Mouse (Mus musculus): ENCODE data around the gene Gm17359. TPM values are rescaled to one million over a fixed set of nuclear protein-coding genes. Genes with fewer than 3 reads are reported as not detected.

The Gm17359 gene
- polyA plus RNA-seq, 1 experiment from 2014 or later: 0.10 TPM

- H3K27me3 ChIP-seq (replicated peaks; ENCODE audit: low read depth, poor library complexity, severe bottlenecking): no peaks in the 10 kb centered on the region
- no peak overlapping the region for H3K27ac ChIP-seq (replicated peaks)
- H3K4me3 ChIP-seq: no peak overlapping the region
- H3K4me1 ChIP-seq: peaks cover 47% of the 10 kb centered on the region
- 30% methylated on average over 4 of the region's 4 CpGs for WGBS
- no peaks in the 10 kb centered on the region for H3K36me3 ChIP-seq (replicated peaks)
- peak; percentile 31 for DNase-seq (ENCODE audit: low spot score)
- no peaks in the 10 kb centered on the region for H3K9me3 ChIP-seq
Observed at GRCm38 (mm10) chr3:79408546-79408945, 72.1 kb downstream of the Gm17359 start.

- DNase-seq (ENCODE audit: low spot score): peak; percentile 69
- H3K9me3 ChIP-seq: no peaks in the 10 kb centered on the region
- 29% methylated on average over 10 of the region's 10 CpGs for WGBS
- peaks cover 47% of the 10 kb centered on the region for H3K4me1 ChIP-seq
- H3K36me3 ChIP-seq (replicated peaks): no peaks in the 10 kb centered on the region
- H3K27me3 ChIP-seq (replicated peaks; ENCODE audit: low read depth, poor library complexity, severe bottlenecking): no peaks in the 10 kb centered on the region
- peak overlapping the region; percentile 40 for H3K27ac ChIP-seq (replicated peaks)
- H3K4me3 ChIP-seq: no peak overlapping the region
Observed at GRCm38 (mm10) chr3:79409927-79410628, 73.6 kb downstream of the Gm17359 start.

DNA sequence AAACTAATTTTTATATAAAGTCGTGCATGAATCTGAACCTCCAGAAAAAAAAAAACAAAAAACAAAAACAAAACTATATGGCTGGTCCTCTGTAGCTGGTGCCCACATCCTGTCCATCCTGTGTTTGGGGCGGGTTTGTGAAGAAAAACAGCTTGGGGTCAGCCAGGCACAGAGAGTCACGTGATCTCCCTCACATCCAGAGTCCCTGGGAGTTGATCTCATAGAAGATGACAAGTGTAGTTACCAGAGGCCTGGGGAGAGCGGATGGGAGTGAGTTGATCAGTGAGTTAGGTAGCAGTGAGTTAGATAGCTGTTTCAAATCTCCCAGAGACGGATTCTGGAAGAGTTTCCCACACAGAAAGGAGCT lies 74.2 kb downstream of the Gm17359 start:
- DNase-seq (ENCODE audit: low spot score): peak; percentile 60
- Histone ChIP-seq H3K27ac (replicated peaks) (no peak overlapping the region), H3K36me3 (replicated peaks) (no peaks in the 10 kb centered on the region), H3K9me3 (no peaks in the 10 kb centered on the region), H3K4me3 (no peak overlapping the region), H3K4me1 (peaks cover 47% of the 10 kb centered on the region), H3K27me3 (replicated peaks; ENCODE audit: low read depth, poor library complexity, severe bottlenecking) (no peaks in the 10 kb centered on the region)
- 23% methylated on average over 5 of the region's 5 CpGs for WGBS

- no peak for DNase-seq (ENCODE audit: low spot score)
- WGBS: 50% methylated on average over 2 of the region's 2 CpGs
- no peak overlapping the region for H3K4me3 ChIP-seq
- H3K36me3 ChIP-seq (replicated peaks): no peaks in the 10 kb centered on the region
- H3K4me1 ChIP-seq: peaks cover 48% of the 10 kb centered on the region
- H3K27me3 ChIP-seq (replicated peaks; ENCODE audit: low read depth, poor library complexity, severe bottlenecking): no peaks in the 10 kb centered on the region
- H3K27ac ChIP-seq (replicated peaks): 0 out of 2 replicates have a peak overlapping the region, but pooled peaks have one; percentile 19
- no peaks in the 10 kb centered on the region for H3K9me3 ChIP-seq
Observed at GRCm38 (mm10) chr3:79411666-79412065, 75.2 kb downstream of the Gm17359 start.

DNA sequence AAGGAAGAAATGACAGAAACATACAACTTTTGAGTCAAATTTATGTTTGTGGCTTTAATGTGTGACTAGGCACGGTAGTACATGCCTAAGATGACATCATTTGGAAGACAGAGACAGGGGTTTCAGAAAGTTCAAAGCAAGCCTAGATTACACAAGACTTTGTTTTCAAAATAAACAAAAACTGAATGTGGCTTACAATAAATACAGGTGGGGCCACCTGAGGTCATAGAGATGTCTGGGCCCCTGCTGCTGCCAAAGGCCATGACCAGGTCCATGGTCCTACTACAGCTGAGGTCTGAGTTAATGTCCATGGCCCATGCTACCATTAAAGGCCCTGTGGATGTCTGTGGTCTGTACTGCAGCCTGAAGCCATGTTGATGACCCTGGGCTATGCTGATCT lies 77.0 kb downstream of the Gm17359 start:
- Histone ChIP-seq H3K27me3 (replicated peaks; ENCODE audit: low read depth, poor library complexity, severe bottlenecking) (no peaks in the 10 kb centered on the region), H3K27ac (replicated peaks) (no peak overlapping the region), H3K36me3 (replicated peaks) (no peaks in the 10 kb centered on the region), H3K9me3 (no peaks in the 10 kb centered on the region), H3K4me1 (peaks cover 46% of the 10 kb centered on the region), H3K4me3 (no peak overlapping the region)
- no peak for DNase-seq (ENCODE audit: low spot score)
- WGBS: 82% methylated on average over 1 of the region's 1 CpGs

GRCm38 (mm10) chr3:79415081-79415480 lies 78.6 kb downstream of the Gm17359 start:
- H3K27me3 ChIP-seq (replicated peaks; ENCODE audit: low read depth, poor library complexity, severe bottlenecking): no peaks in the 10 kb centered on the region
- WGBS: 80% methylated on average over 5 of the region's 5 CpGs
- H3K4me3 ChIP-seq: no peak overlapping the region
- no peak for DNase-seq (ENCODE audit: low spot score)
- H3K4me1 ChIP-seq: peaks cover 30% of the 10 kb centered on the region
- no peak overlapping the region for H3K27ac ChIP-seq (replicated peaks)
- no peaks in the 10 kb centered on the region for H3K36me3 ChIP-seq (replicated peaks)
- no peaks in the 10 kb centered on the region for H3K9me3 ChIP-seq

DNA sequence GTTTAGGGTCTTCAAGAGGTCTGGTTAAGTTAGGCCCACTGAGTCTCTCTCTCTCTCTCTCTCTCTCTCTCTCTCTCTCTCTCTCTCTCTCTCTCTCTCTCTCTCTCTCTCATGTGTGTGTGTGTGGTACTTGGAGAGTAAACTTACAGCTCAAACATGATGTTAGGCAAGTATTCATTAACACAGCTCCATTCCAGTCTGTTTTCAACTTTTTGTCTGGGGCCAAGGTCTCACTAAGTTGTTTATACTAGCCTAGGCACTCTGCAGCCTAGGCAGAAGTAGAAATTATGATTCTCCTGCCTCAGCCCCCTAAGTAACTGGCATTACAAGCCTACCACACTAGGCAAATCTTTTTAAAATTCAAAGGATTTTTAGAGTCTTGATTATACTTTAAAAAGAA lies 79.5 kb downstream of the Gm17359 start:
- DNase-seq (ENCODE audit: low spot score): no peak
- H3K27me3 ChIP-seq (replicated peaks; ENCODE audit: low read depth, poor library complexity, severe bottlenecking): no peaks in the 10 kb centered on the region
- H3K4me3 ChIP-seq: no peak overlapping the region
- H3K27ac ChIP-seq (replicated peaks): no peak overlapping the region
- H3K9me3 ChIP-seq: no peaks in the 10 kb centered on the region
- H3K4me1 ChIP-seq: peaks cover 21% of the 10 kb centered on the region
- no peaks in the 10 kb centered on the region for H3K36me3 ChIP-seq (replicated peaks)

GRCm38 (mm10) chr3:79416944-79417680 lies 80.7 kb downstream of the Gm17359 start:
- Histone ChIP-seq H3K4me1 (peaks cover 11% of the 10 kb centered on the region), H3K27ac (replicated peaks) (0 out of 2 replicates have a peak overlapping the region, but pooled peaks have one; percentile 57), H3K4me3 (no peak overlapping the region), H3K27me3 (replicated peaks; ENCODE audit: low read depth, poor library complexity, severe bottlenecking) (no peaks in the 10 kb centered on the region), H3K36me3 (replicated peaks) (no peaks in the 10 kb centered on the region), H3K9me3 (no peaks in the 10 kb centered on the region)
- no peak for DNase-seq (ENCODE audit: low spot score)
- WGBS: 34% methylated on average over 4 of the region's 4 CpGs

DNA sequence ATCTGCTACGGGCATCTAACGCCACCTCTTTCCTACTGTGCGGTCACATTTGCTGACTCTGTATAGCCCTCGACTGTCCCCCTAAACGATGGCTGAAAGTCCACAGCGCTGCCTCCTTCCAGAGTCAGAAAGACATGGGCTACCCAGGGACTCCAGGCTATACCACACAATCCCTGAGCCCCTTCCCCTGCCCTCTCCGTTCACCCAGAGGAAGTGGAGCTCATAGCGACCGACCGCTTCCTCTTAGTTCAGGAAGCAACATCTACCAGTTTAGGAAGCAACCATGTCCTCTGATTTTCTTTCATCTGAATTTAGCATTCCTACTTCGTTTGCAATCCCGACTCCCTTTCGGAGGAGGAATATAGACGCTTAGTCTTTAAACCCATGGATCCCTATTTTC lies 82.5 kb downstream of the Gm17359 start:
- Histone ChIP-seq H3K9me3 (no peaks in the 10 kb centered on the region), H3K27ac (replicated peaks) (no peak overlapping the region), H3K4me3 (no peak overlapping the region), H3K27me3 (replicated peaks; ENCODE audit: low read depth, poor library complexity, severe bottlenecking) (no peaks in the 10 kb centered on the region), H3K4me1 (peaks cover 9% of the 10 kb centered on the region), H3K36me3 (replicated peaks) (no peaks in the 10 kb centered on the region)
- DNase-seq (ENCODE audit: low spot score): no peak
- 88% methylated on average over 14 of the region's 14 CpGs for WGBS

DNA sequence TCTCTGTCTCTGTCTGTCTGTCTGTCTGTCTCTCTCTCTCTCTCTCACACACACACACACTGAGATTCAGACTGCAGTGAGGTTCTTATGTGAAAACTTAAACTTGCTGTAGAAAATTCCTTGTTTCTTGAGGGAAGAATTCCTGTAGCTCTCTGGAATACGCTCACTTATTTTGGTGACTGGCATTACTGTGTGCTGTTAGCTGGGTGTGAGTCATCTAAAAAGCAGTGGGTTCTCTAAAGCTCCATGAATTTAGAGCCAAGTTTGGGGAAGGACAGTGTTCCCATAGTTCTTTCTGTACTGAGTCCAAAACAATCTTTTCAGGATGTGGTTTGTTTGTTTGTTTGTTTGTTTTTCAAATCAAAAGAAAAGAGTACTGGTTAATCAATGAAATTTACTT lies 89.0 kb downstream of the Gm17359 start:
- Histone ChIP-seq H3K9me3 (no peaks in the 10 kb centered on the region), H3K27ac (replicated peaks) (no peak overlapping the region), H3K27me3 (replicated peaks; ENCODE audit: low read depth, poor library complexity, severe bottlenecking) (no peaks in the 10 kb centered on the region), H3K36me3 (replicated peaks) (no peaks in the 10 kb centered on the region), H3K4me3 (no peak overlapping the region), H3K4me1 (no peaks in the 10 kb centered on the region)
- DNase-seq (ENCODE audit: low spot score): no peak
- 93% methylated on average over 1 of the region's 1 CpGs for WGBS

DNA sequence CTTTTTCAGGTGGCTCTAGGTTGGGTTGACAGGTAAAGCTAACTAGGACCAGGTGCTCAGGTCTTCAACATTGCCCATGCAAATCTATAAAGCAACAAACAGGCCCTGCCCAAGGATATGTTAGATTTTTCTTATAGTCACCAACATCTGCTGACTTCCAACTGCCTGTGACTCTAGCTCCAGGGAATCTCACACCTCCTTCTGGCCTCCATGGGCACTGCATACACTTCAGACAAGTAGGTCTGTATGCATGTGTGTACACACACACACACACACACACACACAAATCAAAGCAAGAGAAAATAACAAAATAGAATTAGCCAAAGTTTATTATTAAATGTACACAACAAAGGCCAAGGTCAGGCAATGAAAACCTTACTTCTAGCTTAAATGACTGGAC lies 97.1 kb downstream of the Gm17359 start:
- no peak overlapping the region for H3K4me3 ChIP-seq
- no peak for DNase-seq (ENCODE audit: low spot score)
- no peaks in the 10 kb centered on the region for H3K27me3 ChIP-seq (replicated peaks; ENCODE audit: low read depth, poor library complexity, severe bottlenecking)
- no peaks in the 10 kb centered on the region for H3K4me1 ChIP-seq
- H3K27ac ChIP-seq (replicated peaks): no peak overlapping the region
- no peaks in the 10 kb centered on the region for H3K36me3 ChIP-seq (replicated peaks)
- H3K9me3 ChIP-seq: no peaks in the 10 kb centered on the region

GRCm38 (mm10) chr3:79434436-79434835 lies 98.0 kb downstream of the Gm17359 start:
- H3K9me3 ChIP-seq: no peaks in the 10 kb centered on the region
- no peak overlapping the region for H3K27ac ChIP-seq (replicated peaks)
- no peaks in the 10 kb centered on the region for H3K36me3 ChIP-seq (replicated peaks)
- no peaks in the 10 kb centered on the region for H3K4me1 ChIP-seq
- no peaks in the 10 kb centered on the region for H3K27me3 ChIP-seq (replicated peaks; ENCODE audit: low read depth, poor library complexity, severe bottlenecking)
- DNase-seq (ENCODE audit: low spot score): no peak
- no peak overlapping the region for H3K4me3 ChIP-seq
- 77% methylated on average over 9 of the region's 9 CpGs for WGBS

DNA sequence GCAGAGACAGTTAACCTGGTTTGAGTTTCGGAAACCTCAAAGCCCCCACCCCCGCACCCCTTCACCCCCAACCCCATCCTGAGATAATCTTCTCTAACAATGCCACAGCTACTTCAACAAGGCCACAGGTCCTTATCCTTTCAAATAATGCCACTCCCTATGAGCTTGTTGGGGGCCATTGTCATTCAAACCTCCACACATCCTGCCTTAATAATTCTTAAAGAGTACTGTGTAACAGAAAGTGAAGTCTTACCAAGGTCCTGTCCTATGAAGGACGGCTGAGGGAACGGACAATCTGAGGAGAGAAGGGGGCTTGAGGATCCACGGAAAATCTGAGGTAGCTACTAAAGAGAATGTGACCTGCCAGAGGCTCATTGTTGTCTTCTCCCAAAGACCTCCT lies 98.5 kb downstream of the Gm17359 start:
- Histone ChIP-seq H3K4me3 (no peak overlapping the region), H3K9me3 (no peaks in the 10 kb centered on the region), H3K27ac (replicated peaks) (no peak overlapping the region), H3K27me3 (replicated peaks; ENCODE audit: low read depth, poor library complexity, severe bottlenecking) (no peaks in the 10 kb centered on the region), H3K36me3 (replicated peaks) (no peaks in the 10 kb centered on the region), H3K4me1 (no peaks in the 10 kb centered on the region)
- WGBS: 45% methylated on average over 5 of the region's 5 CpGs
- no peak for DNase-seq (ENCODE audit: low spot score)

All from embryonic facial prominence, embryonic 10.5 days (tissue).